Mouse (Mus musculus): ENCODE data around the gene Zfp688.

DNA sequence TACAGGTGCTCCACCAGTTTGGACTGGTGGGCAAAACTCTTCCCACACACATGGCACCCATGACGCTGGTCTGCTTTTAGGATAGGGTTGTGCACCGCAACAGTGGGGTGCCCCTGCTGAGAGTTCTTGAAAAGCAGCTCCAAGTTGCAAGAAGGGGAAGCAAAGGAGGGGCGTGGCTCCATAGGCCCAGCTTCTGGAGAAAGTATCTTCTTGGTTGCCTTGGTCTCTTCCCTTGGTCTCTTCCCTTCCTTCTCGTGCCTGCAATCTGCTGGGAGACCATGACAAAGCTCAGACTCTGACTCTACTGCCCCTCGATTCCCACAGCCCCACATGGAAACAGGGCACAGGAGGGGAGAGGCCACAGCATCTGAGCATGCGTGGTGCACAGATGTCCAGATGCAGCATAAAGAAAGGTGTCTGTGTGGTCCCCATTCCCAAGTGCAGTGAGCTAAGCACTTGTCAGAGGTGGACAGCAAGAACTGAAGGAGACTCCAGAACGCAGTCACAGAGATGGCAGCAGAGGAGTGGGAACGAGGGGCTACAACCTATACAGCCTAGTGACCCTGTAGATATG is 29.5 kb downstream of the Zfp688 start:
- TF ChIP-seq POLR2A (IDR thresholded peaks at IDR 0.05; ENCODE audit: low read depth, low read length) (no peak), CTCF (conservative IDR thresholded peaks at IDR 0.05; ENCODE audit: insufficient read depth, insufficient read length, low read depth, low read length) (no peak)
